Mouse (Mus musculus): Measurements from ENCODE around the gene Igsf23. TPM values are rescaled to one million over a fixed set of nuclear protein-coding genes. Genes with fewer than 3 reads are reported as not detected.

The Igsf23 gene
- polyA plus RNA-seq, 1 experiment from 2014 or later = not detected

DNA sequence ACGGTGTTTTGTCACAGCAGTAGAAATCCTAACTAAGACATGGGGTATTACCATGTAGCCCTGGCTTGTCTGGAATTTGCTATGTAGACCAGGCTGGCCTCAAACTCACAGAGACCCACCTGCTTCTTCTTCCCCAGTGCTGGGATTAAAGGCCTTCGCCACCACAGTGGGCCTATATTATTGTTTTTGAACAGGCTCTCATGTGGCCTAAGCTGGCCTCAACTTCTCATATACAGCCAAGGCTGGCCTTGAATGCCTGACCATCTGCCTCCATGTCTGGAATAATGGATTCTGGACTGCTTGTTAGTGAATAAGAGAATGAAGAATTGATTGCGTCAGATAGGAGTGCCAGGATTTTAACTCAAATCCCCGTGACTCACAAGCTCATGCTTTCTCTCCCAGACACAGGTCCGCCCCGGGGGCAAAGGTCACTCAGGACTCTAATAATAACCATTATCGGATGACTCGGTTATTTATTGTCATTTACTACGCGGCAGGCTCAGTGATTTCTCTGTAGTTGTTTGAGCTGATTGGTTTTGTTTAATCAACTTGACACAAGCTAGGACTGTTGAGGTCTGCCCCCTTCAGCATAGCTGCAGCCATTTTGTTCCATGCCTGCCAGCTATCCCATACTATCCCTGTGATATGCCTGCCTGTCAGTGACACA is 1.9 kb upstream of the Igsf23 start:
- no peak for ATAC-seq (ENCODE audit: insufficient number of reproducible peaks, insufficient read depth, low FRiP score, low TSS enrichment)
- WGBS = 53% methylated on average over 10 of the region's 10 CpGs
- no peak overlapping the region for H3K9ac ChIP-seq
- 0 out of 2 replicates have a peak, but pooled peaks cover 4% of the 10 kb centered on the region for H3K4me1 ChIP-seq
- H3K9me3 ChIP-seq = no peaks in the 10 kb centered on the region
- H3K27ac ChIP-seq = no peak overlapping the region
- no peaks in the 10 kb centered on the region for H3K36me3 ChIP-seq
- no peak overlapping the region for H3K4me2 ChIP-seq (replicated peaks)
- H3K4me3 ChIP-seq = no peak overlapping the region
- no peaks in the 10 kb centered on the region for H3K27me3 ChIP-seq

- Histone ChIP-seq H3K4me2 (replicated peaks) (no peak overlapping the region), H3K9ac (no peak overlapping the region), H3K36me3 (no peaks in the 10 kb centered on the region), H3K4me3 (no peak overlapping the region), H3K27me3 (no peaks in the 10 kb centered on the region), H3K27ac (no peak overlapping the region), H3K9me3 (no peaks in the 10 kb centered on the region), H3K4me1 (0 out of 2 replicates have a peak, but pooled peaks cover 4% of the 10 kb centered on the region)
- 54% methylated on average over 10 of the region's 10 CpGs for WGBS
- ATAC-seq (ENCODE audit: insufficient number of reproducible peaks, insufficient read depth, low FRiP score, low TSS enrichment) = no peak
These were observed 560 bp downstream of the Igsf23 start for GRCm38 (mm10) chr7:19949996-19950395.

GRCm38 (mm10) chr7:19948956-19949355 is 1.6 kb downstream of the Igsf23 start:
- Histone ChIP-seq H3K4me1 (0 out of 2 replicates have a peak, but pooled peaks cover 4% of the 10 kb centered on the region), H3K9me3 (no peaks in the 10 kb centered on the region), H3K27me3 (no peaks in the 10 kb centered on the region), H3K9ac (no peak overlapping the region), H3K4me2 (replicated peaks) (no peak overlapping the region), H3K27ac (no peak overlapping the region), H3K36me3 (no peaks in the 10 kb centered on the region), H3K4me3 (no peak overlapping the region)
- 76% methylated on average over 12 of the region's 12 CpGs for WGBS
- no peak for ATAC-seq (ENCODE audit: insufficient number of reproducible peaks, insufficient read depth, low FRiP score, low TSS enrichment)

- Histone ChIP-seq H3K4me3 (no peak overlapping the region), H3K36me3 (no peaks in the 10 kb centered on the region), H3K27me3 (no peaks in the 10 kb centered on the region), H3K4me1 (0 out of 2 replicates have a peak, but pooled peaks cover 4% of the 10 kb centered on the region), H3K27ac (no peak overlapping the region), H3K9ac (no peak overlapping the region), H3K4me2 (replicated peaks) (no peak overlapping the region), H3K9me3 (no peaks in the 10 kb centered on the region)
- WGBS = 82% methylated on average over 13 of the region's 13 CpGs
- no peak for ATAC-seq (ENCODE audit: insufficient number of reproducible peaks, insufficient read depth, low FRiP score, low TSS enrichment)
These were observed 4.6 kb downstream of the Igsf23 start for GRCm38 (mm10) chr7:19945821-19946515.

GRCm38 (mm10) chr7:19945201-19945600 is 5.4 kb downstream of the Igsf23 start:
- ATAC-seq (ENCODE audit: insufficient number of reproducible peaks, insufficient read depth, low FRiP score, low TSS enrichment) = no peak
- Histone ChIP-seq H3K4me1 (no peaks in the 10 kb centered on the region), H3K9me3 (no peaks in the 10 kb centered on the region), H3K27ac (no peak overlapping the region), H3K9ac (no peak overlapping the region), H3K4me2 (replicated peaks) (no peak overlapping the region), H3K4me3 (no peak overlapping the region), H3K36me3 (no peaks in the 10 kb centered on the region), H3K27me3 (no peaks in the 10 kb centered on the region)
- 87% methylated on average over 5 of the region's 5 CpGs for WGBS

- no peak for ATAC-seq (ENCODE audit: insufficient number of reproducible peaks, insufficient read depth, low FRiP score, low TSS enrichment)
- no peak overlapping the region for H3K27ac ChIP-seq
- H3K9ac ChIP-seq = no peak overlapping the region
- H3K4me2 ChIP-seq (replicated peaks) = no peak overlapping the region
- H3K4me3 ChIP-seq = no peak overlapping the region
- 92% methylated on average over 8 of the region's 8 CpGs for WGBS
- no peaks in the 10 kb centered on the region for H3K9me3 ChIP-seq
- H3K27me3 ChIP-seq = no peaks in the 10 kb centered on the region
- H3K36me3 ChIP-seq = no peaks in the 10 kb centered on the region
- no peaks in the 10 kb centered on the region for H3K4me1 ChIP-seq
These were observed 5.8 kb downstream of the Igsf23 start for GRCm38 (mm10) chr7:19944709-19945108.

- Histone ChIP-seq H3K36me3 (no peaks in the 10 kb centered on the region), H3K4me3 (no peak overlapping the region), H3K4me2 (replicated peaks) (no peak overlapping the region), H3K4me1 (no peaks in the 10 kb centered on the region), H3K27me3 (no peaks in the 10 kb centered on the region), H3K9ac (no peak overlapping the region), H3K9me3 (no peaks in the 10 kb centered on the region), H3K27ac (no peak overlapping the region)
- no peak for ATAC-seq (ENCODE audit: insufficient number of reproducible peaks, insufficient read depth, low FRiP score, low TSS enrichment)
- WGBS = 34% methylated on average over 5 of the region's 6 CpGs
These were observed 10.3 kb downstream of the Igsf23 start for GRCm38 (mm10) chr7:19940256-19940655.

DNA sequence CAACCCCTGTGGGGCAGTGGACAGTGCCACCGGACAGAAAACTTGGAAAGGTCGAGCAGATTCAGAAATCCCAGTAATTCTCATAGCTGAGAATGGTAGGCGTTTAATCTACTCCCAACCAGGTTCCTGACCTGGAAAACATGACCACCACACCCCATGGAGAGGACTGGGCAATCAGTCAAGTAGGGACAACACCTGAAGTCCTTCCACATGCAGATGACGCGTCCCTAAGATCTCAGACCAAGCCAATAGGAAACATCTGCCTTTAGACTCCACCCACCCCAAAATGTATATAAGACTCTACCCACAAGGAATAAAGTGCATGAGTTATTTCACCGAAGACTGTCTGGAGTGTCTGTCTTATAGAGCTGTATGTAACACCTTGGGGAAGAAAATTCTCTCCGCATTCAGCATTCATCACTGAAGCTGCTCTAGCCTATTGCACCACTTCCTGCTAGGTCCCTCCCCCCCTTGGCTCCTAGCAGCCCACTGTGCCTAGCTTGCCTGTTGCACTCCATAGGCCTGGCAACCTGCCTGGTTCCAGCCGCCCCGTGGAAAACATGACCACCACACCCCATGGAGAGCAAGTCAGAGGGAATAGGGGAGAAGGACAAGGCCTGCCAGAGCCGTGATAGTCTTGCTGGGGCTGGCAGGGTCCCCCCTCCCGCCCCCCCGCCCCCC is 10.9 kb downstream of the Igsf23 start:
- ATAC-seq (ENCODE audit: insufficient number of reproducible peaks, insufficient read depth, low FRiP score, low TSS enrichment) = no peak
- 56% methylated on average over 11 of the region's 12 CpGs for WGBS
- no peaks in the 10 kb centered on the region for H3K4me1 ChIP-seq

DNA sequence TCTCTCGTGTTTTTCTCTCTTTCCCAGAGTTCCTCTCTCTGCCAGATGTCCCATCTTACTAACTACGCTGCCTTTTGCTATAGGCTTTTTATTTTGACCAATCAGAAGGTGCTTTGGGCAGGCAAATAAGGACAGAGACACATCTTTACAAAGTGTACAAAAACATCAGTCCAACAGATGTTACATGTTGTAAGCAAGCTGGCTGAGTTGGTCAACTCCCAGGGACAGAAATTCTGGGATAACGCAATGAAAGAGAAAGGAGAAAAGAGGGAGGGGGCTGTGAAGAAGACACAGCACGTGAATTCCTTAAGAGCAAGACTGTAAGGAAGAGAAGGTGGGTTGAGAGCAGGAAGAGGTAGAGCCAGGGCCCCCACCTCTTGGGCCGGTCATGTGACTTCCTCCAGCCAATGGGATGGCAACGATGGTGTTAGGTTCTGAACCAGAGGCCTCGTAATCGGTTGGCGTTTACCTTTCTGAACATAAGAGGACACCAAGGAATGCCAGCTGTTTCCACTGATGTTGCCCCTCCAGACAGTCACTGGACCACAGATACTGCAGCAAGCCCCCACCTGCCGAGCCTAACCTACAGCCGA is 13.2 kb downstream of the Igsf23 start:
- Histone ChIP-seq H3K27me3 (0 out of 2 replicates have a peak, but pooled peaks cover 6% of the 10 kb centered on the region), H3K27ac (no peak overlapping the region), H3K4me3 (no peak overlapping the region), H3K9ac (no peak overlapping the region), H3K4me1 (peaks cover 4% of the 10 kb centered on the region; the same call in 1 of the 2 replicates), H3K9me3 (no peaks in the 10 kb centered on the region), H3K36me3 (no peaks in the 10 kb centered on the region), H3K4me2 (replicated peaks) (no peak overlapping the region)
- no peak for ATAC-seq (ENCODE audit: insufficient number of reproducible peaks, insufficient read depth, low FRiP score, low TSS enrichment)
- 81% methylated on average over 11 of the region's 11 CpGs for WGBS

More for the DNA sequence above, 10.9 kb downstream of the Igsf23 start:
- no peak overlapping the region for H3K27ac ChIP-seq
- no peak overlapping the region for H3K4me3 ChIP-seq
- no peaks in the 10 kb centered on the region for H3K27me3 ChIP-seq
- no peaks in the 10 kb centered on the region for H3K36me3 ChIP-seq
- H3K9me3 ChIP-seq = no peaks in the 10 kb centered on the region
- no peak overlapping the region for H3K4me2 ChIP-seq (replicated peaks)
- no peak overlapping the region for H3K9ac ChIP-seq

- peaks cover 14% of the 10 kb centered on the region; the same call in 1 of the 2 replicates for H3K27me3 ChIP-seq
- H3K9ac ChIP-seq = no peak overlapping the region
- no peak overlapping the region for H3K4me2 ChIP-seq (replicated peaks)
- no peaks in the 10 kb centered on the region for H3K9me3 ChIP-seq
- no peaks in the 10 kb centered on the region for H3K36me3 ChIP-seq
- no peak overlapping the region for H3K4me3 ChIP-seq
- peaks cover 4% of the 10 kb centered on the region; the same call in 1 of the 2 replicates for H3K4me1 ChIP-seq
- no peak overlapping the region for H3K27ac ChIP-seq
- no peak for ATAC-seq (ENCODE audit: insufficient number of reproducible peaks, insufficient read depth, low FRiP score, low TSS enrichment)
- WGBS = 81% methylated on average over 6 of the region's 6 CpGs
These were observed 14.6 kb downstream of the Igsf23 start for GRCm38 (mm10) chr7:19935961-19936360.

- WGBS = 79% methylated on average over 20 of the region's 20 CpGs
- Histone ChIP-seq H3K36me3 (no peaks in the 10 kb centered on the region), H3K4me1 (peaks cover 4% of the 10 kb centered on the region; the same call in 1 of the 2 replicates), H3K9me3 (no peaks in the 10 kb centered on the region), H3K4me2 (replicated peaks) (no peak overlapping the region), H3K4me3 (no peak overlapping the region), H3K27me3 (peaks cover 14% of the 10 kb centered on the region; the same call in 1 of the 2 replicates), H3K9ac (no peak overlapping the region), H3K27ac (no peak overlapping the region)
- ATAC-seq (ENCODE audit: insufficient number of reproducible peaks, insufficient read depth, low FRiP score, low TSS enrichment) = no peak
These were observed 15.3 kb downstream of the Igsf23 start for GRCm38 (mm10) chr7:19935171-19935751.

Measured in embryonic facial prominence, embryonic 12.5 days (tissue).